Mouse (Mus musculus): ENCODE results near the gene Ttll5. TPM values are rescaled to one million over a fixed set of nuclear protein-coding genes. Genes with fewer than 3 reads are reported as not detected.

Ttll5 gene
- polyA plus RNA-seq, 1 experiment = 230 TPM

DNA sequence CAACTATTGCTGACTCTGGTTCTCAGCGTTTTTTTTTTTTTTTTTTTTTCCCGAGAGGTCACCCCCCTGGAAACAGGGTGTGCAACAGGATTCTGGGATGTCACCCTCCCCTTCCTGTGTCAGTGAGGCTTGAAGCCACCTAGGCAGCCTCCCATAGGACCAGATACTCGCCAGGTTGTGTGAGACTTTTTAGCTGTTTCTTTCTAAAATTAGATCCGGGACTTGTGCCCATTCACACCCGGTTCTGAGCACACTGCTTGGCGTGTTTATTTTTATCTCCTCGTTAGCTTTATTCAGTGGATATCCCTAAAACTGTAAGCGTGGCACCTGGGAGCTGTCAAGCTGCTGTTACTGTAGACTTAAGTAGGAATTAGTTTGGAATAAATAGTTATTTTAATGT, 262.1 kb downstream of the Ttll5 start:
- no peak overlapping the region for H3K27ac ChIP-seq (ENCODE audit: control insufficient read depth, insufficient read depth, low read depth, low read length)
- no peak for TF ChIP-seq POLR2A (IDR thresholded peaks at IDR 0.05; ENCODE audit: control insufficient read depth, low read depth, low read length)
- no peak for TF ChIP-seq CTCF (IDR thresholded peaks at IDR 0.05; ENCODE audit: control insufficient read depth, insufficient read depth, insufficient replicate concordance, low read depth, low read length)
- H3K4me1 ChIP-seq (ENCODE audit: control insufficient read depth, insufficient read depth, low read length) = peaks cover 13% of the 10 kb centered on the region
- H3K36me3 ChIP-seq (ENCODE audit: control insufficient read depth, insufficient read depth, low read length) = peaks cover 2% of the 10 kb centered on the region
- no peak overlapping the region for H3K4me3 ChIP-seq (ENCODE audit: control insufficient read depth, low read depth, low read length)
- no peaks in the 10 kb centered on the region for H3K27me3 ChIP-seq (ENCODE audit: control insufficient read depth, insufficient read depth, low read length)

DNA sequence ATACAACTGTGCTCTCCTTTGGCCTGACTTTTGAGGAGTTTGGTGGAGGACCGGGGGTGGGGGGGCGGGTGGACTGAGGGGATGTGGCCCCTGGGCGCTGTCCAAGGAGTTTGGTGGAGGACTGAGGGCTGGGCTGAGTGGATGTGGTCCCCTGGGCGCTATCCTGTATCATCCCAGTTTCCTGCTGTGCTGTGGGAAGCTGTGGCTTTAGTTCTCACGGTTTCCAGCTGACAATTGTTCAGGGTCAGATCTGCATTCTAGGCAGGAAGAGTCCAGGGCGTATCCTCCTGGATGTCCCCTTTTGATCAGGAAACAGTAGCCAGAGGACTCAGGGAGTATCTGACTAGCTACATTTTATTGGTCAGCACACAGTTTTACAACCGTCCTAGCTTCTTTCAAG, 263.6 kb downstream of the Ttll5 start:
- Histone ChIP-seq H3K27me3 (ENCODE audit: control insufficient read depth, insufficient read depth, low read length) (no peaks in the 10 kb centered on the region), H3K4me1 (ENCODE audit: control insufficient read depth, insufficient read depth, low read length) (peaks cover 6% of the 10 kb centered on the region), H3K36me3 (ENCODE audit: control insufficient read depth, insufficient read depth, low read length) (peaks cover 2% of the 10 kb centered on the region), H3K27ac (ENCODE audit: control insufficient read depth, insufficient read depth, low read depth, low read length) (no peak overlapping the region), H3K4me3 (ENCODE audit: control insufficient read depth, low read depth, low read length) (no peak overlapping the region)
- TF ChIP-seq POLR2A (IDR thresholded peaks at IDR 0.05; ENCODE audit: control insufficient read depth, low read depth, low read length) (no peak), CTCF (IDR thresholded peaks at IDR 0.05; ENCODE audit: control insufficient read depth, insufficient read depth, insufficient replicate concordance, low read depth, low read length) (no peak)

DNA sequence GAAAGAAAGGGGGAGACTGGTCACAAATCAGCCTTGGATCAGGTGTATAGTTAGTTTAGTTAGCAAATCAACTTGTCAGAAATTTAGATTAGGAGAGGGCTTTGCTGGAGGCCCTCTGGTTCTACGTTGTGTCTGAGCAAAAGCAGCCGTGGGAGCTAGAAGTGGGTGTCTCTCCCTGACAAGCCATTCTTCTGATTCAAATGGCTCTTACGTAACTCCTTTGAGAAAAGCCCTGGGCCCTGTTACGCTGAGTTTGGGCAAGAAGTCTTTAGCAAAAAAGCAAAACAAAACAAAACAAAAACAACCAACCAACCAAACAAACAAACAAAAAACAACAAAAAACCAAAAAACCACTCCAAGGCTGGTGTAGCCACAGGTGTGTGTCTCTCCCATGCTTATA, 266.3 kb downstream of the Ttll5 start:
- Histone ChIP-seq H3K27ac (ENCODE audit: control insufficient read depth, insufficient read depth, low read depth, low read length) (no peak overlapping the region), H3K4me3 (ENCODE audit: control insufficient read depth, low read depth, low read length) (no peak overlapping the region), H3K36me3 (ENCODE audit: control insufficient read depth, insufficient read depth, low read length) (no peaks in the 10 kb centered on the region; the same call in 1 of the 2 replicates), H3K4me1 (ENCODE audit: control insufficient read depth, insufficient read depth, low read length) (peaks cover 2% of the 10 kb centered on the region; the same call in 1 of the 2 replicates), H3K27me3 (ENCODE audit: control insufficient read depth, insufficient read depth, low read length) (no peaks in the 10 kb centered on the region)
- TF ChIP-seq CTCF (IDR thresholded peaks at IDR 0.05; ENCODE audit: control insufficient read depth, insufficient read depth, insufficient replicate concordance, low read depth, low read length) = no peak
- TF ChIP-seq POLR2A (IDR thresholded peaks at IDR 0.05; ENCODE audit: control insufficient read depth, low read depth, low read length) = no peak

DNA sequence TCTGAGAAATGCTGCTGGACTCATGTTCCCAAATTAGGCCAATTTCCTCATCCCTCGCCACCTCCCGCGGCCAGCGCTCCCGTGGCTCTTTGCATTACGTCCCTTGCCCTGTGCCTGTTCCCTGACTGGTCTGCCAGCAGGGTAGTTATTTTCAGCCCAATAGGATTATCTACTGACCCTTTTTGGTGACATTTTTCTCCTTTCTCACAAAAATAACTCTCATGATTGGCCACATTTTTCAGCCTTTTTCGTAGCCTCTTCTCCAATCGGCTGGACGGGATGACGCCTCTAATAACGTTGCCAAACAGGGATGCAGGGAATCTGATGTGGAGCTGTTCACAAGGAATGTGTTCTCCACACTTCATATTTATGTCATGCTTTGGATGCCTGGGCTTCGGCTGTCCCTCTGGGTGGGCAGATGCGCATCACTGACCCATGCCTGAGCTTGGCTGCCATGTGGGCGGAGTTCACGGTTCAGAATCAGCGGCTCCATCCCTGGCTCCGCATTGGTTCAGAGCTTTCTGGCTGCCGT, 267.2 kb downstream of the Ttll5 start:
- no peak overlapping the region for H3K4me3 ChIP-seq (ENCODE audit: control insufficient read depth, low read depth, low read length)
- H3K4me1 ChIP-seq (ENCODE audit: control insufficient read depth, insufficient read depth, low read length) = peaks cover 2% of the 10 kb centered on the region; the same call in 1 of the 2 replicates
- TF ChIP-seq POLR2A (IDR thresholded peaks at IDR 0.05; ENCODE audit: control insufficient read depth, low read depth, low read length) (no peak), CTCF (IDR thresholded peaks at IDR 0.05; ENCODE audit: control insufficient read depth, insufficient read depth, insufficient replicate concordance, low read depth, low read length) (no peak)
- no peak overlapping the region for H3K27ac ChIP-seq (ENCODE audit: control insufficient read depth, insufficient read depth, low read depth, low read length)
- H3K36me3 ChIP-seq (ENCODE audit: control insufficient read depth, insufficient read depth, low read length) = no peaks in the 10 kb centered on the region; the same call in 1 of the 2 replicates
- H3K27me3 ChIP-seq (ENCODE audit: control insufficient read depth, insufficient read depth, low read length) = no peaks in the 10 kb centered on the region

DNA sequence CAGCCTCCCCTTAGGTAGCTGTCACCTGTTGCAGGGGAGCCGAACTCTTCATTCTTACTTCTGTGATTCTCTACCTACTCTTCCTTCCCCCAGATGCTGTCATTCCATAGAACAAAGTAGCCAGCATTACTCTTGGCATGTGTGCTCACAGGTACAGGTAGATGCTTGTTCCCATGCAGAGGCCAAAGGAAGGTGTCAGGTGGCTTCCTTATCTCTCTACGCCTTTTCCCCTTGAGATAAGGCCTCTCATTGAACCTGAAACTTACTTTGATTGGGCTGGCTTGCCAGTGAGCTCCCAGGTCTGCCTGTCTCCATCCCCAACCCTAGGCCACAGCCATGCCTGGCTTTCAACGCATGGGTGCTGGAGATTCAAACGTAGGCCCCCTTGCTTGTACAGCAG, 269.6 kb downstream of the Ttll5 start:
- Histone ChIP-seq H3K4me3 (ENCODE audit: control insufficient read depth, low read depth, low read length) (no peak overlapping the region), H3K4me1 (ENCODE audit: control insufficient read depth, insufficient read depth, low read length) (no peaks in the 10 kb centered on the region), H3K27ac (ENCODE audit: control insufficient read depth, insufficient read depth, low read depth, low read length) (no peak overlapping the region), H3K36me3 (ENCODE audit: control insufficient read depth, insufficient read depth, low read length) (no peaks in the 10 kb centered on the region; the same call in 1 of the 2 replicates), H3K27me3 (ENCODE audit: control insufficient read depth, insufficient read depth, low read length) (no peaks in the 10 kb centered on the region)
- no peak for TF ChIP-seq CTCF (IDR thresholded peaks at IDR 0.05; ENCODE audit: control insufficient read depth, insufficient read depth, insufficient replicate concordance, low read depth, low read length)
- TF ChIP-seq POLR2A (IDR thresholded peaks at IDR 0.05; ENCODE audit: control insufficient read depth, low read depth, low read length) = no peak

DNA sequence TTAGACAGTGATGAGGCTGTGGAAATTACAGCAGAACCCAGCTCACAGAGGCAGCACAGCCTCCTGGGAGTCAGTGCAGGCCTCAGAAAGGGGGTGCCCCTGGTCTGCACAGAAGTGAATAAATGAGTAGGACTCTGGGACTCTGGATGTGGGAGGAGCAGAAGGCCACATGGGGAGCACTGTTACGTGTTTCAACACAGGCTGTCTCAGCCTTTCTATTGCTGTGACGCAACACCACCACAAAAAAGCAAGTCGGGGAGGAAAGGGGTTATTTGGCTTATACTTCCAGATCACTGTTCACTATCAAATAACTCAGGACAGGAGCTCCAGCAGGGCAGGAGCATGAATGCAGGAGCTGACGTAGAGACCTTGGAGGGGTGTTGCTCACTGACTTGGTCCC, 271.3 kb downstream of the Ttll5 start:
- H3K4me3 ChIP-seq (ENCODE audit: control insufficient read depth, low read depth, low read length) = no peak overlapping the region
- H3K36me3 ChIP-seq (ENCODE audit: control insufficient read depth, insufficient read depth, low read length) = no peaks in the 10 kb centered on the region
- TF ChIP-seq POLR2A (IDR thresholded peaks at IDR 0.05; ENCODE audit: control insufficient read depth, low read depth, low read length) (no peak), CTCF (IDR thresholded peaks at IDR 0.05; ENCODE audit: control insufficient read depth, insufficient read depth, insufficient replicate concordance, low read depth, low read length) (no peak)
- H3K4me1 ChIP-seq (ENCODE audit: control insufficient read depth, insufficient read depth, low read length) = no peaks in the 10 kb centered on the region
- H3K27me3 ChIP-seq (ENCODE audit: control insufficient read depth, insufficient read depth, low read length) = no peaks in the 10 kb centered on the region
- no peak overlapping the region for H3K27ac ChIP-seq (ENCODE audit: control insufficient read depth, insufficient read depth, low read depth, low read length)

DNA sequence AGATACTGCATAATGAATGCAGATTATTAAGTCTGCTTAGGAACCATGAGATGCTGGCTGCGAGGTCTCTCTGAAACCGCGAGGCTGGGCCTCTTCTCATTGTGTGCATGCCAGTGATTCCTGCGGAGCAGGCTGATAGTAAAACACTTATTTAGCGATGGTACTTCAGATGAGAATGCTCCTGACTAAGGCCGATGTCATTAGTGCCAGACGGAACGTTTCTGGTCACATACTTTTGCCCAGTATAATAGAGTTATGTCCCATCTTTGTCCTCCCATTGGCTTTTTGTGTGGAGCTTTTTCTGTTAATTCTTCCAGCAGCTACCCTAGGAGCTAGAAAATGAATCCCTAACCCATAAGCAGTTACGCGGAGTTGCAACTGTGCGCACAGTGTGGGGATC, 273.3 kb downstream of the Ttll5 start:
- no peak for TF ChIP-seq CTCF (IDR thresholded peaks at IDR 0.05; ENCODE audit: control insufficient read depth, insufficient read depth, insufficient replicate concordance, low read depth, low read length)
- TF ChIP-seq POLR2A (IDR thresholded peaks at IDR 0.05; ENCODE audit: control insufficient read depth, low read depth, low read length) = no peak
- Histone ChIP-seq H3K4me1 (ENCODE audit: control insufficient read depth, insufficient read depth, low read length) (no peaks in the 10 kb centered on the region), H3K36me3 (ENCODE audit: control insufficient read depth, insufficient read depth, low read length) (no peaks in the 10 kb centered on the region), H3K27ac (ENCODE audit: control insufficient read depth, insufficient read depth, low read depth, low read length) (no peak overlapping the region), H3K4me3 (ENCODE audit: control insufficient read depth, low read depth, low read length) (no peak overlapping the region), H3K27me3 (ENCODE audit: control insufficient read depth, insufficient read depth, low read length) (no peaks in the 10 kb centered on the region)
